Comparison of ENCODE assay signal across 12 mouse cellular contexts in genomic region chr1:80656389-80656788, GRCm38 (mm10).
A peak's percentile ranks its signal among the peaks of the same experiment; 100 is the strongest.
DNase-seq lines count a peak whose midpoint lies in the region; ATAC-seq and TF ChIP-seq lines count a peak whose summit lies in the region.
"Had no signal": no experiment of that assay in that cellular context is flagged by ENCODE, and none has a peak within 500 bp of the region (broad histone marks: within the 10 kb centered on the region; RNA-seq: fewer than 3 reads in every experiment).

No protein-coding gene starts in this region.

- H3K79me2 ChIP-seq in heart, adult 2 months (replicated peaks; ENCODE audit: control insufficient read depth, insufficient read depth, low read length), result no peaks in the 10 kb centered on the region

- H3K4me3 ChIP-seq in heart, adult 2 months, result no peak overlapping the region
- H3K4me3 ChIP-seq in heart, embryonic 10.5 days, result no peak overlapping the region
- H3K4me3 ChIP-seq in midbrain, embryonic 11.5 days (ENCODE audit: low read depth, low read length), result no peak overlapping the region
- no peak overlapping the region for H3K4me3 ChIP-seq in midbrain, embryonic 13.5 days (replicated peaks)
- no peak overlapping the region for H3K4me3 ChIP-seq in kidney, embryonic 15.5 days (replicated peaks)
- no peak overlapping the region for H3K4me3 ChIP-seq in stomach, embryonic 16.5 days (replicated peaks; ENCODE audit: low read length)
- H3K4me3 ChIP-seq: embryonic facial prominence, embryonic 12.5 days; limb, embryonic 15.5 days; megakaryocyte, embryonic 14.5 days had no signal

- intact Hi-C loops in heart, adult 2 months (cut with DNase I), result no loop called here

- TF ChIP-seq CTCF in heart, adult 2 months (IDR thresholded peaks at IDR 0.05), result no peak

- H3K9ac ChIP-seq in heart, adult 2 months (ENCODE audit: low read depth, low read length), result no peak overlapping the region
- no peak overlapping the region for H3K9ac ChIP-seq in midbrain, embryonic 11.5 days (ENCODE audit: low read length)
- H3K9ac ChIP-seq in midbrain, embryonic 13.5 days (replicated peaks), result no peak overlapping the region
- no peak overlapping the region for H3K9ac ChIP-seq in kidney, embryonic 15.5 days
- no peak overlapping the region for H3K9ac ChIP-seq in stomach, embryonic 16.5 days (ENCODE audit: low read length)
- H3K9ac ChIP-seq: embryonic facial prominence, embryonic 12.5 days; limb, embryonic 15.5 days had no signal

- peak; percentile 38; the same call in 1 of the 2 replicates for ATAC-seq in midbrain, embryonic 11.5 days (ENCODE audit: low FRiP score)
- ATAC-seq in midbrain, embryonic 13.5 days, result no peak
- 0 out of 2 replicates have a peak, but pooled peaks have one; percentile 40 for ATAC-seq in kidney, embryonic 15.5 days (replicated peaks; ENCODE audit: low FRiP score)
- ATAC-seq in stomach, embryonic 16.5 days (ENCODE audit: insufficient read depth, low FRiP score), result peak; percentile 68; the same call in 1 of the 2 replicates
- ATAC-seq: forebrain, embryonic 16.5 days had no signal

- H3K4me2 ChIP-seq in midbrain, embryonic 11.5 days, result no peak overlapping the region
- no peak overlapping the region for H3K4me2 ChIP-seq in midbrain, embryonic 13.5 days (replicated peaks)
- H3K4me2 ChIP-seq in kidney, embryonic 15.5 days, result no peak overlapping the region
- H3K4me2 ChIP-seq in stomach, embryonic 16.5 days (ENCODE audit: low read depth, low read length), result no peak overlapping the region
- H3K4me2 ChIP-seq: embryonic facial prominence, embryonic 12.5 days; limb, embryonic 15.5 days had no signal

- no peak for TF ChIP-seq EP300 in heart, adult 2 months (IDR thresholded peaks at IDR 0.05; ENCODE audit: insufficient read depth, low read depth, low read length)

- WGBS in heart, adult 2 months, result 48% methylated on average over 2 of the region's 2 CpGs
- 71% methylated on average over 2 of the region's 2 CpGs for WGBS in heart, embryonic 10.5 days
- 59% methylated on average over 2 of the region's 2 CpGs for WGBS in midbrain, embryonic 11.5 days
- 43% methylated on average over 2 of the region's 2 CpGs for WGBS in midbrain, embryonic 13.5 days
- 63% methylated on average over 2 of the region's 2 CpGs for WGBS in kidney, embryonic 15.5 days
- 57% methylated on average over 2 of the region's 2 CpGs for WGBS in stomach, embryonic 16.5 days

- H3K9me3 ChIP-seq in heart, embryonic 10.5 days, result no peaks in the 10 kb centered on the region
- no peaks in the 10 kb centered on the region for H3K9me3 ChIP-seq in midbrain, embryonic 11.5 days (ENCODE audit: control insufficient read depth, low read length)
- H3K9me3 ChIP-seq in midbrain, embryonic 13.5 days, result no peaks in the 10 kb centered on the region
- no peaks in the 10 kb centered on the region for H3K9me3 ChIP-seq in kidney, embryonic 15.5 days (replicated peaks)
- H3K9me3 ChIP-seq in stomach, embryonic 16.5 days (replicated peaks; ENCODE audit: control insufficient read depth, low read length), result no peaks in the 10 kb centered on the region
- H3K9me3 ChIP-seq: embryonic facial prominence, embryonic 12.5 days; limb, embryonic 15.5 days; megakaryocyte, embryonic 14.5 days had no signal

- no peak for TF ChIP-seq POLR2A in heart, adult 2 months (IDR thresholded peaks at IDR 0.05; ENCODE audit: insufficient read depth, low read depth, low read length)

- no peaks in the 10 kb centered on the region; the same call in 1 of the 2 replicates for H3K36me3 ChIP-seq in heart, adult 2 months (ENCODE audit: control insufficient read depth, insufficient read depth, low read length)
- no peaks in the 10 kb centered on the region for H3K36me3 ChIP-seq in heart, embryonic 10.5 days
- no peaks in the 10 kb centered on the region for H3K36me3 ChIP-seq in midbrain, embryonic 11.5 days (ENCODE audit: control insufficient read depth, insufficient read depth, low read length)
- H3K36me3 ChIP-seq in midbrain, embryonic 13.5 days, result no peaks in the 10 kb centered on the region
- no peaks in the 10 kb centered on the region for H3K36me3 ChIP-seq in kidney, embryonic 15.5 days
- no peaks in the 10 kb centered on the region for H3K36me3 ChIP-seq in stomach, embryonic 16.5 days (ENCODE audit: control insufficient read depth, insufficient read depth, low read length)
- H3K36me3 ChIP-seq: embryonic facial prominence, embryonic 12.5 days; limb, embryonic 15.5 days had no signal

- no peaks in the 10 kb centered on the region; the same call in 1 of the 2 replicates for H3K4me1 ChIP-seq in heart, adult 2 months (ENCODE audit: control insufficient read depth, insufficient read depth, low read length)
- H3K4me1 ChIP-seq in heart, embryonic 10.5 days, result no peaks in the 10 kb centered on the region
- no peaks in the 10 kb centered on the region for H3K4me1 ChIP-seq in midbrain, embryonic 11.5 days (ENCODE audit: control insufficient read depth, insufficient read depth, low read length)
- H3K4me1 ChIP-seq in midbrain, embryonic 13.5 days (replicated peaks), result no peaks in the 10 kb centered on the region; the same call in 1 of the 2 replicates
- H3K4me1 ChIP-seq in kidney, embryonic 15.5 days, result no peaks in the 10 kb centered on the region
- H3K4me1 ChIP-seq in stomach, embryonic 16.5 days (ENCODE audit: control insufficient read depth, insufficient read depth, low read length), result no peaks in the 10 kb centered on the region
- H3K4me1 ChIP-seq: embryonic facial prominence, embryonic 12.5 days; limb, embryonic 15.5 days had no signal

- H3K27ac ChIP-seq in heart, adult 2 months, result peak overlapping the region; percentile 20; the same call in 1 of the 2 replicates
- H3K27ac ChIP-seq in heart, embryonic 10.5 days, result no peak overlapping the region
- no peak overlapping the region for H3K27ac ChIP-seq in midbrain, embryonic 11.5 days (ENCODE audit: low read depth, low read length)
- no peak overlapping the region for H3K27ac ChIP-seq in midbrain, embryonic 13.5 days
- no peak overlapping the region for H3K27ac ChIP-seq in kidney, embryonic 15.5 days
- H3K27ac ChIP-seq in stomach, embryonic 16.5 days (ENCODE audit: low read length), result no peak overlapping the region
- H3K27ac ChIP-seq: embryonic facial prominence, embryonic 12.5 days; limb, embryonic 15.5 days had no signal

- DNase-seq in heart, adult 2 months, result peak; percentile 11 to 20
- DNase-seq in heart, embryonic 10.5 days (ENCODE audit: low spot score), result no peak
- no peak for DNase-seq in midbrain, embryonic 11.5 days (ENCODE audit: low spot score, missing footprints)
- no peak for DNase-seq in ovary, postnatal 36 days (ENCODE audit: low spot score)
- DNase-seq: thymus, adult 2 months had no signal

- H3K27me3 ChIP-seq in heart, adult 2 months (ENCODE audit: control insufficient read depth, insufficient read depth, low read length), result no peaks in the 10 kb centered on the region
- no peaks in the 10 kb centered on the region for H3K27me3 ChIP-seq in heart, embryonic 10.5 days (ENCODE audit: insufficient read depth, poor library complexity, severe bottlenecking)
- H3K27me3 ChIP-seq in midbrain, embryonic 11.5 days (ENCODE audit: control insufficient read depth, insufficient read depth, low read length), result no peaks in the 10 kb centered on the region
- H3K27me3 ChIP-seq in midbrain, embryonic 13.5 days, result no peaks in the 10 kb centered on the region
- H3K27me3 ChIP-seq in kidney, embryonic 15.5 days, result no peaks in the 10 kb centered on the region
- H3K27me3 ChIP-seq in stomach, embryonic 16.5 days (ENCODE audit: control insufficient read depth, insufficient read depth, low read length), result no peaks in the 10 kb centered on the region
- H3K27me3 ChIP-seq: embryonic facial prominence, embryonic 12.5 days; limb, embryonic 15.5 days; megakaryocyte, embryonic 14.5 days had no signal

Comparison
In these comparisons a context has a peak if more than half of its experiments do, and no peak if none do; other contexts are left out.
1. DNase-seq: peak in heart, adult 2 months (2 of 2); none in heart, embryonic 10.5 days (single experiment), midbrain, embryonic 11.5 days (single experiment) and ovary, postnatal 36 days (single experiment).